Mouse (Mus musculus) forelimb bud, embryonic 11.5 days (tissue): ENCODE data around the gene AI413582.
A peak's percentile ranks its signal among the peaks of the same experiment; 100 is the strongest.

Source experiments
- DNase-seq: peaks from one replicate; pipeline ENCODE4 v3.0.0-alpha.2; 2012; ENCODE audit warnings: low read depth, low spot score

The AI413582 gene

GRCm38 (mm10) chr17:27555512-27556172, 9.9 kb downstream of the AI413582 start:
- DNase-seq, result peak; percentile 94

DNA sequence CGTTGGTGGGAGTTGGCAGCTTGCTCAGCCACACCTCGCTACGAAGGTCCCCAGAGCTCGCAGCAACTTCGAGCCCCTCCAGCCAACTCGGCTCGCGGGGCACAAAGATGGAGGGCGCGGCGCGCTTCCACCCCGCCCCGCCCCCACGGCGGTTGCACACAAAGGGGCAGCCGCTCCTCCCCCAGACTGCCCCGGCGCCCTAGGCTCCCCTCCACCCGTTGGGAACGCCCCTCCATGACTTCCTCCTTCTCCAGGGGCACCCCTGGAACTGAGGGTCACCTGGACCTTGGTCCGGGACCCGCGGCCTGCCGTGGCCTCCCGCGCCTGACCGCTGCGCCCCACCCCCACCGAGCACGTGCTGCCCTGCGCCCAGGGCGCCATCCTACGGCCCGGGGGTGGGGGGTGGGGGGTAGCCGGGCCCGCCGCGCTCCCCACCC, 10.5 kb downstream of the AI413582 start:
- peak; percentile 85 for DNase-seq

DNA sequence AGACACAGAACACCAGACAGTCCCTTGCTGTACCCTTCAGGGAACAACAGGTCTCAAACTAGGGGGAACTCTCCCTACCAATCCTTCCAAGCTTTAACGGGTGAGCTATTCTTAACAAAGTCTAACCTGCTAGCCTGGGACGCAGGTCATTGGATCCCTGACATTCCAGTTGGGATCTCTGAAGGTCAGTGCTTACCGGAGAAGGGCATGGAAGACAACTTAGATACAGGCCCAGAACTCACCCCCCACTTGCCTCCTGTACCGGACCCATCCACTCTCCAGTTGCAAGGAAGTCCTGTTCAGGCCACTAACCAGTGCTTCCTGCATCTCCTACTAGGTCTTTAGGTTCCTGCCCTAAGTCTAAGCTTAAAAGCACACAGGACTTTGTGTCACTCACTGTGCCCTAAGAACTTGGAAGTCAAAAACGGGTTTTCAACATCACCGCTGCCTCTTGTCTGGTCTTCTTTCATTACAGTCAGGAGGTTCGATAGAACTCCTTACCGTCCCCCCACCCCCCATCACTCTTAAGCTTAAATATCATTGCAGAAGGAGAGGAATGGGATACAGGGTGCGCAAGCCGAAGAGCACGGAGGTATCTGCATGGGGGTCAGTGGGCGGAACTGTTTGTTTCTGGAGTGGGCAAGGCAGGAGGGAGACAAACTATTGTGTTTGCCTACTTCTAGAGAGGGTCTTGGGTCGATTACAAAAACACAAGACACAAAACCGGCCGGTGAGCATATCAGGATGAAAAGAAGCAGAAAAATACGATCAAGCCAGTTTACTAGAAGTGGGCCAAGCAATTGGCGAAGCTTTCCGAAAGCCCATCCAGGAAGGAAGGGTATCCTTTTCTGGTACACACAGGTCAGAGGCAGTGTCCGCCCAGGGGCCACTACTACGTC, 11.2 kb downstream of the AI413582 start:
- no peak for DNase-seq

DNA sequence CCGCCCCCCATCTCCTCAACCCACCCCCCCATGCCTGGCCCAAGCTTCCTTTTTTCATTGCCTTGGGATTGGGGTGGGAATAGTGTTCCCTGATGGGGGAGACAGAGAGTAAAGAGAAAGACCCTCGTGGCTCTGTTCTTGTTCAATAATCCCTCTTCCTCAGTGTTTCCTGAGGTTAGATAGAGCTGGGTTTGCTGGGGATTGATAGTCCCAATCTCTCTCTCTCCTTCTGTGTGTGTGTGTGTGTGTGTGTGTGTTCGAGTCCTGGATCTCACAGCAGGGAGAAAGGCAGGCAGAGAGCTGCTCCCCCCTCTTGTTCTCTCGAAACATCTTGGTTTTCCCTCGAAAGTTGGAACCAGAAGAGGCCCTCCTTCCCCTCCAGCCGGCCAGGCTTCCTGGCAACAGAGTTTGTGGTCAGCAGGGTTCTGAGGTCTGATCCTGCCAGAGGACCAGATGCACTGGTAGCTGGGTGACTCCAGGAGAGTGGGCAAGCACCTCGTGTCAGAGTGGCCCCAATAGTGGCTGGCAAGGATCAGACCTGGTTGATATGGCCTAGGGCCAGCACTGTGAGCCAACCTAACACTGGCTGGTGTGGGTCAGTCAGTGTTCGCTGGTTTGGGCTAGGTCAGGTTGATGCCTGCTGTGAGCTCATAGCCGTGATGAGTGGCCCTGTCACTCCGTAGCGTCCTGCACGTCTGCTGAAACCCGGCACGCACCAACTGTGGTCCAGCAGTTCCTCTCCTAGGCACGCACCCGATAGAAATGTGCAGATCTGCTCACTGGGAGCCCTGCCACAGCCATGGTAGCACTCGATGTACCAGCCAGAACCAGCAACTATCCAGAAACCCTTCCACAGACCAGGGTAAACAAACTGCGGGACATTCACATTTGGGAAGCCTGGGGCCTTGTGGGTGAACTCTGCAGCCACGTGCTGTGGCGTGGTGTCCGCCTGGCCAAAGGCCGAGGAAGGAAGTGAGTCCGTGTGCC, 13.0 kb downstream of the AI413582 start:
- no peak for DNase-seq

GRCm38 (mm10) chr17:27551393-27551940, 14.1 kb downstream of the AI413582 start:
- DNase-seq, result no peak

- DNase-seq, result no peak
Measured at GRCm38 (mm10) chr17:27549234-27549633, 16.3 kb downstream of the AI413582 start.

DNA sequence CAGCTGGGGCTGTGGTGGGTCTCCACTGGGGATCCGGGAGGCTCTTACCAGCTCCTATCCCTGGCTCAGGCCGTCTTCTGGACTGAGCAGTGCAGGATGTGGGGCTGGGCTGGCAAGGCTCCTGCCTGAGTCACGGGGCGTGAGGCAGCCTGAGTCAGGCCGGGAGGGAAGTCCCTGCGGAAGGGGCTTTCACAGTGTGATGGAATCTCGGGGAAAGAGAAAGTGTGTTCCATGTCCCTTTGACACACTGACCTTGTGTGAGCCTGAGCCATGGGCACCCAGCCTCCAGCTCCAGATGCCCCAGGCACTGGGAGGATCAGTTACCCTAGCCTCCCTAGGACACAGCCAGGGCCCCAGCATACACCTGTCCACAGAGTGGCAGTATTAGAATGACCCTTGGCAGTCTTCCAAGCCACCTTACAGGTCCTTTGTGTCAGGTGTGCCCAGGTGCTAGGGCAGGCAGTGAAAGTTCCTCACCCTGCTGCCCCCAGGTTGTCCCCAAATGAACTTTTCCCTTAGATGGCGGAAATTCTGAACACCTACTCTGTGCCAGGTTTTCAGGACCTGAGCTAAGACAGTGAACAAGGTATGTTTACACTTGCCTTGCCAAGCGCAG, 18.2 kb downstream of the AI413582 start:
- no peak for DNase-seq

DNA sequence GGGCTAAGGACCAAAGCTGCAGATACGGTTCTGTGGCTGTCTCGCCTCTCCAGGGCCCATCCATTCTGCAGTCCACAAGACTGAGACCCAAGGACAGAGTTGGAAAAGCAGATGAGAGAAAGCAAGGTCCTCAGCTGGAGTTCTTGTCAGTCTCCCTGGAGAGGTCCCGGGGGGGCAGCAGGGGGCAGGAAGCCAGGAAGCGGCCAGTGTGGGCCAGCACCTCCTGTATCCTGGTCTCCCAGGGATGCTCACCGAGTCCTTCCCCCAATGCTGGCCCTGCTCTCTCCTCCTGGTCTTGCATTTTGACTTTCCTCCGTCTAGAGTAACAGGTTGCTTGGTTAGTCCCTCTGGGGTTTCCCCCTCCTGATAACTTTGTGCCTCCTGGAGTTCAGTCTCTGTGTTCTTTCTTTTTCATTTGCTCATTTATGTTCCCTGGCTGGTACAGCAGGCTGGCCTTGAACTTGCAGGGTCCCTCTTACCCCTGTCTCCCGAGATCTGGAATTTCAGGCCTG, 18.9 kb downstream of the AI413582 start:
- DNase-seq, result no peak

GRCm38 (mm10) chr17:27545991-27546390, 19.6 kb downstream of the AI413582 start:
- DNase-seq, result no peak

DNA sequence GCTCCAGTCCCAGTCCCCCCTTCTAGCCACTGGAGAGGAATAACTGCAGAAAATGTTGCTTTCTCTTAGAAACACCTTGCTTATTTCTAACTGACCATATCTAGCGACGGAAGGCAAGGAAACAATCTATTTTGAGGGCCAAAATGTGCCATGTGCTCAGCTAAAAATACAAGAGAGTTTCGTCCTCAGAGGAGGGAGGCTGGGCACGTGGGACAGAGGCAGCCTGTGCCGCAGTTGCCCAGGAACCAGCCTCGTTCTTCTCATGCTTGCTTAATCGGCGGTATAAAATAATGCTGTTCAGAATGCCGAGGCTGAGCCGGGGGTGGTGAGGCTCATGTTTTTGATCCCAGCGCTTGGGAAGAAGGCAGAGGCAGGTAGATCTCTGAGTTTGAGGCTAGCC, 21.0 kb downstream of the AI413582 start:
- DNase-seq, result no peak

GRCm38 (mm10) chr17:27541984-27542383, 23.6 kb downstream of the AI413582 start:
- DNase-seq, result no peak

DNA sequence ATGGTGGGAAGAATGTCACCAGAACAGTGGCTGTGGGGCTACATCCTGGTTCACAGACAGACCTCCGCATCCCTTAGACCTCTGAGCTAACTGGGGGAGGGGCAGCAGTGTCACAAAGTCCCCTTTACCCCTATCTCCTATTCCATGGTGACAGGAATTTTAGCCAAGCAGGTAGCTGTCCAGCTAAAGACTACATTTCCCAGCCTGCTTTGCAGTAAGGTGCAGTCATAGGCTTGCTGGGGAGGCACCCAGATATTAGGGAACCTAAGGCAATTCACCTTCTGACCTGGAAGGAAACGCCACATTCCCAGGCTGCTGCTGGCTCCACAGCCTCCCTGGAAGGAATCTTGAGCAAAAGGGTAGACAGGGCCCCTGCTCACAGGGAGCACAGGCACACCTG, 24.3 kb downstream of the AI413582 start:
- DNase-seq, result no peak

- DNase-seq, result peak; percentile 93
Measured at GRCm38 (mm10) chr17:27534718-27535117, 30.8 kb downstream of the AI413582 start.

DNA sequence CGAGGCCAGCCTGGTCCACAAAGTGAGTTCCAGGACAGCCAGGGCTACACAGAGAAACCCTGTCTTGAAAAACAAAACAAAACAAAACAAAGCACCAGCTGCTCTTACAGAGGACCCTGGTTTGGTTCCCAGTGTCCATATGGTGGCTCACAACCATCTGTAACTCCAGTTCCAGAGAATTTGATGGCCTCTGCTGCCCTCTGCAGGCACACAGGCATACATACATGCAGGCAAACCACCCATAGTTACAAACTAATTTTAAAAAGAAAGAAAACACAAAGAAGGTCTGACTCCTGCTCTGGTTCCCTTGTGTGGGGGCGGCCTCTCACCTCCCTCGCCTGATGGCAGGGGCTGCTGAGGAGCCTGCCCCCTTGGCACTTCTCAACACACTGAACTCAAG, 32.2 kb downstream of the AI413582 start:
- DNase-seq, result no peak

GRCm38 (mm10) chr17:27532095-27532494, 33.5 kb downstream of the AI413582 start:
- DNase-seq, result no peak

DNA sequence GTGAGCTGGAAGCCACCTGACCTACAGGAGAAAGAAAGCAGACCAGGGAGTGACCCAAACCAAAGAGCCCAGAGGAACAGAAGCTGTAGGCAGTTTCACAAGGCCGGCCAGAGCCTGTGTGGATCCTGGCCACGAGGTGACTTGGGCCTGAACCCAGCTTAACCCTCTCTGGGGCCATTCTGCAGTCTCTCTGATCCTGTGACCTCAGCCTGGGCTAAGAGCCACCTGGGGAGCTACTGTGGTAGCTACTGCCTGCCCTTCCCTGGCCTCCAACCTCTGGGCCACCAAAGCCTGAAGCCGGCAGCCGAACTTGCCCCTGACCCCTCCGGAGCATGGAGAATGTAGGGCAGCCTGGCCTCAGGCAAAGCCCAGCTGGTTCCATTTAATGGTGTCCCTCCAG, 36.8 kb downstream of the AI413582 start:
- DNase-seq, result no peak

DNA sequence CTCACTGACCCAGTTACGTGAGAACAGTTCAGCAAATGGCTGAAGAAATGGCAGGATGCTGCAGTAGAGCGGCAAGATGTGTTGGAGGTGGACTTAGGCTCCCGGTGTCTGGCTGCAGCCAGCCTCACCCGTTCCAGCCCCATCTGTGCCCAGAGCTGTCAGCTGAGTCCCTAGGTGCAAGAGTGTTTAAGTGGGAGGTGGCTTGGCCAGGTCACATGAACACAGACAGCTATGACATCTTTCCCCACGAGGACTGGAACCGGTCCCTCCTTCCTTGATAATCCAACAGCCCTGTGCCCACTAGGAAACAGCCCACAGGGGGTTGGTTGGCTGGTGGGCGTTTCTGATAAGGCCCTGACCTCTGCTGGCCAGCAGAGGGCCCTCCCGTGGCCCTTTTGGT, 37.5 kb downstream of the AI413582 start:
- no peak for DNase-seq

DNA sequence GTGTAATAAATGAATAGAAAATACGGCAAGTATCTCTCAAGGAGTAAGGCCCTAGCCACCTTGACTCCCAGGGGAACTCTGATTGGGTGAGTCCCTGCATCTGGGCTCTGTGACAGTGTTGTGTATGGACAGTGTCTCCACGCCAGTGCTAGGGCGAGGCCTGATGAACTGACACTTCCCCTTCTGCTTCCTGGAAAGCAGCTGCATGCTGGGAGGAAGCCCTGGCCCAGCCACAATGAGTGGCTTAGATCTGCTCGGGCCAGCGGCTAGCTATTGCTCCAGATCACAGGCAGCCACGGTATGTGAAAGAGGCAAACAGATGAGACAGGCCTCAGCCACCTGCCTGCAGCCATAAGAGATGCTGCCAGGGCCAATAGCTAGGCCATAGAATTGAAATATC, 38.4 kb downstream of the AI413582 start:
- no peak for DNase-seq

GRCm38 (mm10) chr17:27523121-27523520, 42.4 kb downstream of the AI413582 start:
- no peak for DNase-seq

DNA sequence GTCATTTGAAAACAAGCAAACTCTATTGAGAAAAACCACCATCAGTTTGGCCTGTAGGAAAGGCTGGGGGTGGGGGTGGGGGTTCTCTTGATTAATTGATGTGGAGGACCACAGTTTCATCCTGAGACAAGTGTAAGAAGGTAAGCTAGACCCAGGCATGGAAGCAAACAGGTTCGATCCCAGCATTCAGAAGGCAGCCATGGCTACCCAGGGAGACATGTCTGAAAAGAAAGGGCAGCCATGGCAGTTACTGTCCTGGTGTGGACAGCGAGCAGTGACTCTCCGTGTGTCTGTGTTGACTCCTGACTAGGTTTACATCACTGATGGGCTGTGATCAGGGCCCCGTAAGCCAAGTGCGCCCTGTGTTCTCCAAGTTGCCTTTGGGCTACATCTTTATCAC, 44.3 kb downstream of the AI413582 start, which contains the start of gene Grm4:
Grm4 (minus strand) TSS at position 101 of the 400 bp plus-strand sequence.
- DNase-seq, result no peak

- peak; percentile 42 for DNase-seq
Measured at GRCm38 (mm10) chr17:27520557-27520956, 45.0 kb downstream of the AI413582 start.
